Comparison of ENCODE assay signal across 7 mouse cellular contexts in the genomic region with DNA sequence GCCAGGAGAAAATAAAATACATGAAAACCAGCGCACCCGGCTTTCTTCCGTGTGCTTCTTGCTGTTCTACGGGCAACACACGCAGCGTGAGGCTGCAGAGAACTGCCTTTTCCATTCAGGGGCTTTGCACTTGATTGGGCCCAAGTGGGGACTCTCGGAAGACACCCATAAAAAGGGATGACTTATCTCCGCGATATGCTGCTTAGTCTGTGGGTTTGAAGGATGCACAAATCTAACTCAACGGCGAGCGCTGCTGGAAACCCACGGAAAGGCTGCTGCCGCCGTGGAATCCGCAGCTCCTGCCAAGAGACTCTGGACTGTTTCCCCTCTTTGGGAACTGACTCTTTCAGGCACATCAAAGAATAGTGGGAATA.
DNase-seq lines count a peak whose midpoint lies in the region; ATAC-seq lines count a peak whose summit lies in the region.

No protein-coding gene starts in this region.

- no peak for DNase-seq in limb, embryonic 10.5 days (ENCODE audit: low spot score)
- DNase-seq in heart, postnatal 10 days, result peak; percentile 36
- no peak for DNase-seq in embryo, embryonic 10.5 days (ENCODE audit: low spot score)
- no peak for DNase-seq in testis, postnatal 14 days (ENCODE audit: low spot score)
- no peak for DNase-seq in kidney, adult 9 months

- no peaks in the 10 kb centered on the region for H3K36me3 ChIP-seq in limb, embryonic 13.5 days
- no peaks in the 10 kb centered on the region for H3K36me3 ChIP-seq in limb, embryonic 10.5 days
- H3K36me3 ChIP-seq in limb, embryonic 15.5 days, result no peaks in the 10 kb centered on the region

- H3K4me3 ChIP-seq in limb, embryonic 13.5 days, result no peak overlapping the region
- no peak overlapping the region for H3K4me3 ChIP-seq in limb, embryonic 10.5 days
- H3K4me3 ChIP-seq in limb, embryonic 15.5 days, result no peak overlapping the region; the same call in 1 of the 2 replicates

- H3K4me2 ChIP-seq in limb, embryonic 13.5 days (replicated peaks), result peak overlapping the region; percentile 42
- peak overlapping the region; percentile 37 for H3K4me2 ChIP-seq in limb, embryonic 15.5 days

- intact Hi-C loops in heart, postnatal 10 days (cut with DNase I), result no loop called here

- H3K4me1 ChIP-seq in limb, embryonic 13.5 days, result peaks cover 28% of the 10 kb centered on the region
- H3K4me1 ChIP-seq in limb, embryonic 10.5 days, result peaks cover 18% of the 10 kb centered on the region
- H3K4me1 ChIP-seq in limb, embryonic 15.5 days, result peaks cover 19% of the 10 kb centered on the region; the same call in 1 of the 2 replicates

- no peaks in the 10 kb centered on the region for H3K27me3 ChIP-seq in limb, embryonic 13.5 days
- no peaks in the 10 kb centered on the region for H3K27me3 ChIP-seq in limb, embryonic 10.5 days (ENCODE audit: low read depth, poor library complexity, severe bottlenecking)
- no peaks in the 10 kb centered on the region for H3K27me3 ChIP-seq in limb, embryonic 15.5 days

- ATAC-seq in limb, embryonic 13.5 days (ENCODE audit: low FRiP score, low read depth), result no peak
- 0 out of 2 replicates have a peak, but pooled peaks have one; percentile 36 for ATAC-seq in limb, embryonic 15.5 days (ENCODE audit: insufficient number of reproducible peaks, low FRiP score, low TSS enrichment, low read depth)

- H3K9ac ChIP-seq in limb, embryonic 13.5 days, result no peak overlapping the region
- no peak overlapping the region for H3K9ac ChIP-seq in limb, embryonic 15.5 days

- no peaks in the 10 kb centered on the region for H3K9me3 ChIP-seq in limb, embryonic 13.5 days
- no peaks in the 10 kb centered on the region for H3K9me3 ChIP-seq in limb, embryonic 10.5 days (replicated peaks)
- H3K9me3 ChIP-seq in limb, embryonic 15.5 days, result no peaks in the 10 kb centered on the region

- 0 out of 2 replicates have a peak overlapping the region, but pooled peaks have one; percentile 1 for H3K27ac ChIP-seq in limb, embryonic 13.5 days
- no peak overlapping the region for H3K27ac ChIP-seq in limb, embryonic 10.5 days
- peak overlapping the region; percentile 47 for H3K27ac ChIP-seq in limb, embryonic 15.5 days

- WGBS in limb, embryonic 13.5 days, result 66% methylated on average over 16 of the region's 16 CpGs
- 89% methylated on average over 16 of the region's 16 CpGs for WGBS in limb, embryonic 10.5 days
- 51% methylated on average over 16 of the region's 16 CpGs for WGBS in limb, embryonic 15.5 days

Comparison
In these comparisons a context has a peak if more than half of its experiments do, and no peak if none do; other contexts are left out.
1. DNase-seq: peak in heart, postnatal 10 days (2 of 2); none in limb, embryonic 10.5 days (single experiment), embryo, embryonic 10.5 days (single experiment), testis, postnatal 14 days (single experiment) and kidney, adult 9 months (single experiment).